Mouse (Mus musculus): ENCODE results near the gene Nlrp6. TPM values are rescaled to one million over a fixed set of nuclear protein-coding genes. Genes with fewer than 3 reads are reported as not detected.

Gene Nlrp6
- polyA plus RNA-seq, 1 experiment from 2014 or later = 0.37 TPM

DNA sequence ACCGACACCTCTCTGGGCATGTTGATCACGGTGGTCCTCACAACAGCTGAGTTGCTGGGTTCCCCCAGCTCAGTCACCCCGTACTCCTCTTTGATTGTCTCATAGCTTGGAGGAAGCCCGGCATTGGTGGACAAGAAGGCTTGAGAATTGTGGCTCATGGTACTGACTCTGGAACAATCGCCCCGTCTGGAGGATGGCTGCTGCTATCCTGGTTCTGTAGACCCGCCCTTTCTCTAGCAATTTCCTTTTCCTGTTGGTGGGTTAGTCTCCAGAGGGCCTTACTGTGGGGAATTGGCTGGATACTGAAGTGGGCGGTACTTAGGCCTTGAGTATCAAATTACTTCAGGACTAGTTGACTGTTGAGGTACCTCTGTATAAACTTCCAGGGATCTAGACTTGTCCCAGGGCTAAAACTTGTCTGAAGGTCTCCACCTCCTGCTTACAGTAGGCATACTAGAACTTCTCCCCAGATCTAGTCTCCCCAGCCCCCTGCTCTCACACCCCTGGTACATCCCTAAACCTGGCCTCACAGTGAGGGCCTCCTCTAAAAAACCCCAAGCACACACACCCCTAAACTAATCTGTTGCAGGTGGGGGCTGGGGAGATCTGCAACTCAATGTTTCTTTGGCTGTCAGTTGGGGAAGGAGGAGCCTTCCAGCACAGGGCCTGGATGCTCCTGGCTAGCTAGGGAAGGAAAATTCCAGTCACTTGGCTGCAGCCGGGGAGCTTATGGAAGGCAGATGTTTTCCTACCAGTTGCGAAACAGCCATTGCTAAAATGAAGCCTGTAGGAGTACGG is 35.3 kb downstream of the Nlrp6 start, which contains the start of the genes Gm45717 and Ifitm2:
TSS of gene Gm45717 (minus strand) at position 180 of the 798 bp plus-strand sequence.
TSS of gene Ifitm2 (minus strand) at position 230 of the 798 bp plus-strand sequence.
- Histone ChIP-seq H3K4me2 (ENCODE audit: low read length) (peak within 1 kb of the TSS; percentile 49), H3K27ac (ENCODE audit: low read depth, low read length) (0 out of 2 replicates have a peak within 1 kb of the TSS, but pooled peaks have one; percentile 27), H3K27me3 (replicated peaks; ENCODE audit: control insufficient read depth, insufficient read depth, low read length) (no peaks in the 10 kb centered on the region), H3K36me3 (ENCODE audit: control insufficient read depth, insufficient read depth, low read length) (no peaks in the 10 kb centered on the region), H3K9me3 (replicated peaks; ENCODE audit: control insufficient read depth, low read length) (no peaks in the 10 kb centered on the region), H3K4me3 (ENCODE audit: low read depth, low read length) (peak within 1 kb of the TSS; percentile 25), H3K4me1 (ENCODE audit: control insufficient read depth, insufficient read depth, low read length) (peaks cover 12% of the 10 kb centered on the region; the same call in 1 of the 2 replicates), H3K9ac (ENCODE audit: low read length) (peak within 1 kb of the TSS; percentile 43; the same call in 1 of the 2 replicates)
- 32% methylated on average over 11 of the region's 11 CpGs for WGBS
- peak; percentile 67 for DNase-seq (ENCODE audit: low spot score)
- ATAC-seq = peak; percentile 68

DNA sequence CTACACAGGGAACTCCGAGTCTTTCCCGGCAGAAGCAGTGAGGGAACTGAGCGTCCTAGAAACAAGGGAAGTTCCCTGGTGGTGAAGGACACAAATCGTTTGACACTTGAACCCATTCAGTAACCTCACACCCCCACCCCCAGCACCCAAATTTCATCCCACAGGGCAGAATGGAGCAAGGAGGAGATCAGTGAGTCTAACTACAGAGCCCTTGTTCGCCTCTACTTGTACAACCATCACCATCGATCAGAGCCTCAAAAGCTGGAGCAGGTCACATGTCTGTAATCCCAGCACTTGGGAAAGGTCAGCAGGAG is 35.8 kb downstream of the Nlrp6 start:
- 68% methylated on average over 6 of the region's 6 CpGs for WGBS
- Histone ChIP-seq H3K4me1 (ENCODE audit: control insufficient read depth, insufficient read depth, low read length) (peaks cover 12% of the 10 kb centered on the region; the same call in 1 of the 2 replicates), H3K9ac (ENCODE audit: low read length) (no peak overlapping the region), H3K4me3 (ENCODE audit: low read depth, low read length) (no peak overlapping the region), H3K4me2 (ENCODE audit: low read length) (no peak overlapping the region), H3K36me3 (ENCODE audit: control insufficient read depth, insufficient read depth, low read length) (no peaks in the 10 kb centered on the region), H3K9me3 (replicated peaks; ENCODE audit: control insufficient read depth, low read length) (no peaks in the 10 kb centered on the region), H3K27me3 (replicated peaks; ENCODE audit: control insufficient read depth, insufficient read depth, low read length) (no peaks in the 10 kb centered on the region), H3K27ac (ENCODE audit: low read depth, low read length) (no peak overlapping the region)
- DNase-seq (ENCODE audit: low spot score) (no peak), ATAC-seq (no peak)

DNA sequence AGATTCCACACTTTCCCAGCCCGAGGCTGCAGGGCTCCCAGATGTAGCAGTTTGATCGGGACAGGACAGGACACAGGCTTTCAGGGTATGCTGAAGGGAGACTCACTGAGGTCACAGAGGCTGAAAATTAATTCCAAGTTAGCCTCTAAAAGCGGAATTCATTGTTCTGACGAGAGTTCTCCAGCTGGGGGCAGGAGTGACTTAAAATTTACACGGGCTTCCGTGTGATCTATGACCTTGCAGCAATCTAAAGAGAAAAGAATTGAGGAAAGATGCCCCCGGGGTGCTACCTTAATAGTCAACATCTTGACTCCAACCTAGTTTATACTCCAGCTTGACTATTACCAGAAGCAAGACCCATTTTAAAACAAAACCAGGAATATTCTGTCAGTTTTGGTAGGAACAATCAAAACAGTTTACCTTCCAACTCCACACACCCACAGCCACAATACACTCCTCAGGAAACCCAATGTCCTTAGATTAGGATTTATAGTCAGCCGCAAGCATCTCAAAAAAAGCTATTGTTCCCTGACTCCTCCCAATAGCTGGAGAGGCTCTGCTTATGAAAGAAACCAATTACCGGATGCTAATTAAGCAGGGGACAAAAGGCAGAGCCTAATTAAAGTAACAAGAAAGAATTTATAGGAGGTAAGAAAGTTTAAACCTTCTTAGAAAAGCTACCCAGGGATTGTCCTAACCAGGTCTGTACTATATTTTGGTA is 38.6 kb downstream of the Nlrp6 start:
- no peaks in the 10 kb centered on the region for H3K9me3 ChIP-seq (replicated peaks; ENCODE audit: control insufficient read depth, low read length)
- H3K4me1 ChIP-seq (ENCODE audit: control insufficient read depth, insufficient read depth, low read length) = peaks cover 12% of the 10 kb centered on the region; the same call in 1 of the 2 replicates
- H3K4me3 ChIP-seq (ENCODE audit: low read depth, low read length) = no peak overlapping the region
- DNase-seq (ENCODE audit: low spot score) (peak; percentile 63), ATAC-seq (no peak)
- H3K27me3 ChIP-seq (replicated peaks; ENCODE audit: control insufficient read depth, insufficient read depth, low read length) = no peaks in the 10 kb centered on the region
- H3K36me3 ChIP-seq (ENCODE audit: control insufficient read depth, insufficient read depth, low read length) = no peaks in the 10 kb centered on the region
- WGBS = 2% methylated on average over 9 of the region's 9 CpGs
- no peak overlapping the region for H3K9ac ChIP-seq (ENCODE audit: low read length)
- H3K4me2 ChIP-seq (ENCODE audit: low read length) = no peak overlapping the region
- no peak overlapping the region for H3K27ac ChIP-seq (ENCODE audit: low read depth, low read length)

DNA sequence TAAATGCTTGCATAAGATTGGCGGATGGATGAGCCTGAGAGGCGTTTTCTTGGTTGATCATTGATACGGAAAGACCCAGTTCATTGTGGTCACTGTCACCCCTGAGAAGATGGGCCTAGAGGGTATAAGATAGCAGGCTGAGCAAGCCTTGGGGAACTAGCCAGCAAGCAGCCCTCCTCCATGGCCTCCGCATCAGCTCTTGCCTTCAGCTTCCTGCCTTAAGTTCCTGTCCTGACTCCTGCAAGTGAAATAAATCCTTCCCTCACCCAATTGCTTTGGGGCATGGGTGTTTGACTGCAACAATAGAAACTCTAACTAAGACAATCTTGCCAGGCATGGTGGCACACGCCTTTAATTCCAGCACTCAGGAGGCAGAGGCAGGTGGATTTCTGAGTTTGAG is 39.3 kb downstream of the Nlrp6 start:
- no peak overlapping the region for H3K4me2 ChIP-seq (ENCODE audit: low read length)
- no peaks in the 10 kb centered on the region for H3K9me3 ChIP-seq (replicated peaks; ENCODE audit: control insufficient read depth, low read length)
- H3K4me1 ChIP-seq (ENCODE audit: control insufficient read depth, insufficient read depth, low read length) = peaks cover 8% of the 10 kb centered on the region; the same call in 1 of the 2 replicates
- H3K27ac ChIP-seq (ENCODE audit: low read depth, low read length) = no peak overlapping the region
- DNase-seq (ENCODE audit: low spot score) = no peak
- no peak for ATAC-seq
- no peak overlapping the region for H3K9ac ChIP-seq (ENCODE audit: low read length)
- WGBS = 36% methylated on average over 5 of the region's 5 CpGs
- no peaks in the 10 kb centered on the region for H3K36me3 ChIP-seq (ENCODE audit: control insufficient read depth, insufficient read depth, low read length)
- H3K27me3 ChIP-seq (replicated peaks; ENCODE audit: control insufficient read depth, insufficient read depth, low read length) = no peaks in the 10 kb centered on the region
- no peak overlapping the region for H3K4me3 ChIP-seq (ENCODE audit: low read depth, low read length)

DNA sequence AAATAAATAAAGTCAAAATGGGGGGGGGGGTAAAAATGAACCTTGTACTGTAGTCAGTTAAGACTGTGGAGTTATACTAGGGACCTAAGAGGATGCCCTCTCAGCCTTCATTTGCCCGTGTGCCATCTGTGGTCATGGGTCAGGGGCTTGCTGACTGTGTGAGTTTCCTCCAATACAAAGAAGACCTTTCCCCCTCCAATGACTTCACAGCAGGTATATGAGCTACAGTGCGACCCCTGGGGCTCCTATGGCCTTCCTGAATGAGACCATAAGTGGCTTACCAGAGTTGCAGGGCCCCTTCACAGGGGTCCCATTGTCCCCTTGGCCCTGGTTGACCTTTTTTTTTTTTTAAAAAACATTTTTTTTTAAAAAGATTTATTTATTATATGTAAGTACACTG is 40.7 kb downstream of the Nlrp6 start:
- no peaks in the 10 kb centered on the region for H3K36me3 ChIP-seq (ENCODE audit: control insufficient read depth, insufficient read depth, low read length)
- WGBS = 44% methylated on average over 2 of the region's 2 CpGs
- no peak for DNase-seq (ENCODE audit: low spot score)
- ATAC-seq = no peak
- H3K9me3 ChIP-seq (replicated peaks; ENCODE audit: control insufficient read depth, low read length) = no peaks in the 10 kb centered on the region
- H3K4me1 ChIP-seq (ENCODE audit: control insufficient read depth, insufficient read depth, low read length) = peaks cover 5% of the 10 kb centered on the region; the same call in 1 of the 2 replicates
- no peak overlapping the region for H3K4me2 ChIP-seq (ENCODE audit: low read length)
- H3K27me3 ChIP-seq (replicated peaks; ENCODE audit: control insufficient read depth, insufficient read depth, low read length) = no peaks in the 10 kb centered on the region
- no peak overlapping the region for H3K4me3 ChIP-seq (ENCODE audit: low read depth, low read length)
- no peak overlapping the region for H3K27ac ChIP-seq (ENCODE audit: low read depth, low read length)
- H3K9ac ChIP-seq (ENCODE audit: low read length) = no peak overlapping the region

DNA sequence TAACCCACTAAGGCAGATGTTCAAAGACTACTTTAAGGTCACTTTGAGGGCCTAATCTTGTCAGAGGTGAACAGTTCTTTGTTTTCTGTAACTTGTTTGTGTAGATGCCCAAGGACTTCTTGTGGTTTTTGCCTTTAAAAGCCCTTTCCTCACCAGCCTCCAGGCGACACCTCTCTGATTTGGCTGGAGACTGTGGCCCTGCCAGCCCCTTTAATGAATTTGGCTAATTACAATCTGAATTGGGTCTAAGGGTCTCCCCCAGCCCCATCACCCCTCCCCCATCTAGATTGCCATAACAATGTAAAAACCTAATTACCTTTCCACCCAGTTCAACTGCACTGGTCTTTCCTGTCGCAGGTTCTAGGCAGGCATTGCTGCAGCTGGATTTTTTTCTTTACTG is 42.0 kb downstream of the Nlrp6 start:
- H3K9me3 ChIP-seq (replicated peaks; ENCODE audit: control insufficient read depth, low read length) = no peaks in the 10 kb centered on the region
- 21% methylated on average over 2 of the region's 2 CpGs for WGBS
- H3K9ac ChIP-seq (ENCODE audit: low read length) = no peak overlapping the region
- H3K4me2 ChIP-seq (ENCODE audit: low read length) = no peak overlapping the region
- H3K27ac ChIP-seq (ENCODE audit: low read depth, low read length) = no peak overlapping the region
- H3K4me1 ChIP-seq (ENCODE audit: control insufficient read depth, insufficient read depth, low read length) = peaks cover 6% of the 10 kb centered on the region; the same call in 1 of the 2 replicates
- H3K27me3 ChIP-seq (replicated peaks; ENCODE audit: control insufficient read depth, insufficient read depth, low read length) = no peaks in the 10 kb centered on the region
- DNase-seq (ENCODE audit: low spot score) = no peak
- no peak overlapping the region for H3K4me3 ChIP-seq (ENCODE audit: low read depth, low read length)
- H3K36me3 ChIP-seq (ENCODE audit: control insufficient read depth, insufficient read depth, low read length) = no peaks in the 10 kb centered on the region
- ATAC-seq = no peak

DNA sequence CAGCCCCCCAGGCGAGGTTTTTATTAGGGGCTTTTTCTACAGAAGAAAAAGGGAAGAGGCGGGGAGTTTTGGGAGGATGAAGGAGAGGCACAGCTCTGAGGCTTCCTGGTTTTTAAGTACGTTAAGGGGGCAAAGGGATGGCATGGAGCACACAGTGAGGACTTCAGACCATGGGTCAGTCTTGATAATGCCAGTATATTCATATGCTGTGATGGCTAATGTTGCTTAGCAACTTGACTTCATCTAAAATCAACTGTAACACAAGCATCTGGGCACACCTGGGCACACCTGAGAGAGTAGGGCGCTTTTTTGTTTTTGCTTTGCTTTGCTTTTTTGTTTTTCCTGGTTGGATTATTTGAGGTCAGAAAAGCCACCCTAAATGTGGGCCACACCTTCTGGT is 46.2 kb downstream of the Nlrp6 start, which contains the start of gene Ifitm1:
TSS of gene Ifitm1 (plus strand) at position 301 of the 400 bp plus-strand sequence.
- H3K4me3 ChIP-seq (ENCODE audit: low read depth, low read length) = no peak within 1 kb of the TSS
- no peaks in the 10 kb centered on the region for H3K36me3 ChIP-seq (ENCODE audit: control insufficient read depth, insufficient read depth, low read length)
- no peak within 1 kb of the TSS for H3K4me2 ChIP-seq (ENCODE audit: low read length)
- H3K27me3 ChIP-seq (replicated peaks; ENCODE audit: control insufficient read depth, insufficient read depth, low read length) = no peaks in the 10 kb centered on the region
- peaks cover 3% of the 10 kb centered on the region for H3K4me1 ChIP-seq (ENCODE audit: control insufficient read depth, insufficient read depth, low read length)
- H3K27ac ChIP-seq (ENCODE audit: low read depth, low read length) = no peak within 1 kb of the TSS
- no peak within 1 kb of the TSS for H3K9ac ChIP-seq (ENCODE audit: low read length)
- ATAC-seq (no peak), DNase-seq (ENCODE audit: low spot score) (no peak)
- 87% methylated on average over 4 of the region's 4 CpGs for WGBS
- H3K9me3 ChIP-seq (replicated peaks; ENCODE audit: control insufficient read depth, low read length) = no peaks in the 10 kb centered on the region

DNA sequence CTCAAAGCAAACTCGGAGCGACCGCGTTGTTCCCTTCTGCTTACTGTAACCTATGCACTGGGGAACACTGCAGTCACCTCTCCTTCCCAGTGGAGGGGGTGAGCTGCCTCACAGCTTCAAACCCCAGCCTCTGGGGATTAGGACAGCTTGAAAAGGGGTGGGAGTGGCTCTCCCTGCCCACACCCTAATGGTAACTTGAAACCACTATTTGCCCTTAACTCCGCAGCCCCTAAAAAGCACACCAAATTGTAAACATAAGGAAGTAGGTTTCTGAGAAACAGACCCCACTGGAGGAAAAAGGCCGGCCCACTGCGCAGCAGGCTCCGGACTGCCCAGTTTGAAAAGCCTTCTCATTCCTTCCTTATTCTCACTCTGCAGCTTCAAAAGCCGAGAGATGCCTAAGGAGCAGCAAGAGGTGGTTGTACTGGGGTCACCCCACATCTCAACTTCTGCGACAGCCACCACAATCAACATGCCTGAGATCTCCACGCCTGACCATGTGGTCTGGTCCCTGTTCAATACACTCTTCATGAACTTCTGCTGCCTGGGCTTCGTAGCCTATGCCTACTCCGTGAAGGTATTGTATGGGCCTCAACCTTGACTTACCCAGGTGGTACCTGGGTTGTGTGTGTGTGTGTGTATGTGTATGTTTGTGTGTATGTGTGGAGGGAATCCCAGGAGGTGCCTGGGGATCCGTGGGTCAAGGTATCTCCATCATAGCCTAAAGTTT is 47.3 kb downstream of the Nlrp6 start:
- no peaks in the 10 kb centered on the region for H3K9me3 ChIP-seq (replicated peaks; ENCODE audit: control insufficient read depth, low read length)
- no peak for ATAC-seq
- no peak overlapping the region for H3K27ac ChIP-seq (ENCODE audit: low read depth, low read length)
- no peak overlapping the region for H3K9ac ChIP-seq (ENCODE audit: low read length)
- DNase-seq (ENCODE audit: low spot score) = no peak
- H3K4me3 ChIP-seq (ENCODE audit: low read depth, low read length) = no peak overlapping the region
- no peaks in the 10 kb centered on the region for H3K27me3 ChIP-seq (replicated peaks; ENCODE audit: control insufficient read depth, insufficient read depth, low read length)
- 5% methylated on average over 14 of the region's 14 CpGs for WGBS
- H3K4me2 ChIP-seq (ENCODE audit: low read length) = no peak overlapping the region
- no peaks in the 10 kb centered on the region for H3K36me3 ChIP-seq (ENCODE audit: control insufficient read depth, insufficient read depth, low read length)
- peaks cover 3% of the 10 kb centered on the region for H3K4me1 ChIP-seq (ENCODE audit: control insufficient read depth, insufficient read depth, low read length)
